Mouse (Mus musculus): ENCODE measurements around the gene Spout1.

Gene Spout1

GRCm38 (mm10) chr2:30130156-30130555 lies 48.1 kb downstream of the Spout1 start:
- DNase-seq (ENCODE audit: low read depth, low spot score) = no peak

- peak; percentile 66 for DNase-seq (ENCODE audit: low read depth, low spot score)
Observed at GRCm38 (mm10) chr2:30128789-30129188, 49.5 kb downstream of the Spout1 start.

GRCm38 (mm10) chr2:30124472-30125274 lies 53.6 kb downstream of the Spout1 start, which contains the start of gene Zer1:
Zer1 (minus strand) TSS chr2:30124585.
- peak; percentile 94 for DNase-seq (ENCODE audit: low read depth, low spot score)

- DNase-seq (ENCODE audit: low read depth, low spot score) = peak; percentile 35
Observed at GRCm38 (mm10) chr2:30123729-30124471, 54.4 kb downstream of the Spout1 start.
